Mouse (Mus musculus) left cerebral cortex, postnatal 36 days (tissue): ENCODE data around the gene Rab3gap2. TPM values are rescaled to one million over a fixed set of nuclear protein-coding genes. Genes with fewer than 3 reads are reported as not detected.

Source experiments
- DNase-seq, 2 experiments: peaks; one replicate each; pipeline ENCODE4 v3.0.0; 2021 to 2022; ENCODE audit warnings: low spot score in 2 of 2, mixed read lengths in 1 of 2
- intact Hi-C: fragments of 180-260 bp; cut with DNase I; formaldehyde crosslinking; loops from one replicate; pipeline ENCODE4 v1.15.1; 2025
- total RNA-seq, 2 experiments: library from RNA; stranded (reverse); gene quantifications; 2 replicates each; pipeline ENCODE4 v1.2.3; 2021

Gene Rab3gap2
- 10 to 100 TPM; 67.6 to 79.7 TPM for total RNA-seq

DNA sequence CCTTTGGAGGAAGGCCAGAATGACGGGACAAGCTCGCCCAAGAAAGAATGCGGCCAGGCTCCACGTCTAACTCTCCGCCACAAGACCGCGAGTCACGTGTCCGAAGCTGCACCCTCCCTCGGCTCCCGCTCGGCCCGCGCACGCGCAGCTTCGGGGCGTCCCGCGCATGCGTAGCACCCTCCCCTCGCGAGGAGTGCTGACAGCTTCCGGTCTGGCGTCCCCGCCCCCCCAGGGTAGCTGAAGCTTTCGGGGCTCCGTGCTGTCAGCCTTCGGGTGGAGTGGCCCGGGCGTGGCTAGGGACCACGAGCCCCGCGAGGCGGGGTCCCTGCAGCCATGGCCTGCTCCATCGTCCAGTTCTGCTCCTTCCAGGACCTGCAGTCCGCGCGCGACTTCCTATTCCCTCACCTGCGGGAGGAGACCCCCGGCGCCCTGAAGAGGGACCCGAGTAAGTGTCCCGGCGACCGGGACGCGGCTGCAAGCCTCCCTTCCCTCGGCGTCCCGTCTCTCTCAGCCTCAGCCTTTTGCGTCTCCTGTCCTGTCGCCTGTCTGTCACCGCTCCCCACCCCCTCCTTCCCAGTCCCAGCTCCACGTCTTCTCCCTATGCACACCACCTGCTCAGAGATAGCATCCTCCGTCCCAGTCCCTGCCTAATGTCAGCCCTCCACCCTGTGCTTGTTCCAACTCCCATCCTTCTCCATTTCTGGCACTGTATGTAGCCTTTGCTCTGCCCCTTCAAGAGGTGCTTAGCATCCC, at the start of gene Rab3gap2:
Gene Rab3gap2 (plus strand): TSS at position 209 of the 753 bp plus-strand sequence.
- intact Hi-C loops, result no loop called here
- DNase-seq, result peak; percentile 99 to 100

DNA sequence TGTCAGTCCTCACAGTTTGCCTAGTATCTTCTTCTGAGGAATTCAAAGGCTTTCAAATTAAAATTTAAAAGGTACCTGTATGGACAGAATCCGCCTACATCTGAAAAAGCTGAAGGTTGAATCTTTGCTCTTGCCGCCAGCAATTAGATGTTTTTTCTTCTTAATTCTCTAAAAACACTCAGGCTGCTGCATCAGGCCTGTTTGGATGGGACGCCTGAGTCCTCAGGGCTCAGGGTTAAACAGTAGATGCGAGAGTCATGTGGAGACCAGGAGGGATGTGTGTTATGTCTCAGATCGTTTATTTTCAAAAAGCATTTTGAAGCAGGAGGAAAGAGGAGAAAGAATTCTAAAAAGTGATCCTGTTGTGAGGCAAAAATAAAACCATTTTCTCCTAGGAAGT, 30.3 kb upstream of the Rab3gap2 start:
- intact Hi-C loops, result no loop called here
- DNase-seq, result no peak

DNA sequence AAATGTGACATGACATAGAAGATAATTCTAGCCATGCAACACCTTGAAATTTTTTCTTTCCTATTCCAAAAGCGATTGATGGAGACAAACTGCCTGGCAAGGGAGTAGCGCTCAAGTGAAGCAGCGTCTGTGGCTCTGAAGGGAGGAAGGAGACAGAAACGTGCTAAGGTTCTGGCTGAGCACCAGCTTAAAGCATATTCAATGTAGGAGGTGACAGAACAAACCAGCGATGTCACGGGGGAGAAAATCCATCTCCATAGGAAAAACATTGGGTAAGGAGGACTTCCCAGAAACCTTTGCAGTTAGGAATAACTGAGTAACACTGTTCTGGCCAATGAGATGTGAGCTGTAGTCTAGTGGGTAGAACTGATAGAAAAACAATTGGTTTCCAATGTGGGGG, 26.1 kb upstream of the Rab3gap2 start:
- intact Hi-C loops, result no loop called here
- DNase-seq, result peak; percentile 57 to 62

DNA sequence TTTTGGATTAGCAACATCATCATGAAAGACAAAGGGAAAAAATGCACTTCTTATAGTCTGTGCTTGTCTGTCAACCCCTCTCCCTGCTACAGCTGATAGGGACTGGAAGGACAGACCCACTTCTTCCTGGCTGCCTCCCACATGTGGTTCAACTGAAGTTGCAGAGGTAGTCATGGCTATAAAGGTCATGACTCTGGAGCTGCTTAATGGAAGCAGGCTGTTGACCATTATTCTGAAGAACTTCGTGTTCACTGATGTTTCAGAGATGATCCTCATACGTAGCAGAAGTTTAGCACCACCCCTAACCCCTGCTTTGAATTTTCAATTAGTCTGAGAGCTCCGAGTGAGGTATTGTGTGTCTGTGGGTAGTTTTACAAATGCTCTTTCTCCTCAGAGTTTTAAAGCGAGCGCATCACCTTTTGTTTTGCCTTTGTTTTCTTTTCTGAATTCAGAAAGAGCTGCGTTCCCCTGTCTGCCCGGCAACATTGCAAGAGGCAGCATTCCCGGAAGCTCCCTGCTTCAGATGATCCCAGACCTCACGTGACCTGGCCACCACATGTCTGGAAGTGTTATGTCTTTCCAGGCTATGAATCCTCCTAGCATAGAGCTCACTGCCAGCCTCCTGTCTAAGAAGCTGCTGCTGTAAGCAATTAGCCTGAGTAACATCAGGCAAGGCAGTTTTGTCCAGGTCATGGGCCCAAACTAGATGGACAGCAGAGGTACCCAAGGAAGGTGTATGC, 20.2 kb upstream of the Rab3gap2 start:
- intact Hi-C loops, result no loop called here
- DNase-seq, result no peak

DNA sequence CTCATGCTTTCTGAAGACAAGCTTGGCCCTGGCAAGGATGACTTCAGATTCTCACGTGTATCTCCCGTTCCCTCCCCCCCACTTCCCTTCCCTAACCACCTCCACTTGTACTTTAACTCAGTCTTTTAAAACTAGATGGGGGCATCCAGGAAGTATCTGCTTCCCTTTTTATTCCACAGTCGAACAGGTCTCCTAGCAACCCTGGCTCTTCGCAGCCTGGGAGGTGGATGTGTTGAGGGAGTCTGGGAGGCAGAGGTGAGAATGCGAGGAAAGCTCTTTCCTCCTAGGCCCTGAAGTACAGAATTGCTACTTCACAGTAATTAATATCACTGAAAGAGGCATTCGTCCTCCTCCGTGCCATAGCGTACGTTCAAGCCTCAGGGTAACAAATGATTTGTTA, 18.4 kb upstream of the Rab3gap2 start:
- peak; percentile 49 to 58 for DNase-seq
- intact Hi-C loops, result loop anchor here (1.0 to 5.0 kb wide), 2 partner anchors 36 to 188 kb away; partner anchors contain the start of gene Mark1

DNA sequence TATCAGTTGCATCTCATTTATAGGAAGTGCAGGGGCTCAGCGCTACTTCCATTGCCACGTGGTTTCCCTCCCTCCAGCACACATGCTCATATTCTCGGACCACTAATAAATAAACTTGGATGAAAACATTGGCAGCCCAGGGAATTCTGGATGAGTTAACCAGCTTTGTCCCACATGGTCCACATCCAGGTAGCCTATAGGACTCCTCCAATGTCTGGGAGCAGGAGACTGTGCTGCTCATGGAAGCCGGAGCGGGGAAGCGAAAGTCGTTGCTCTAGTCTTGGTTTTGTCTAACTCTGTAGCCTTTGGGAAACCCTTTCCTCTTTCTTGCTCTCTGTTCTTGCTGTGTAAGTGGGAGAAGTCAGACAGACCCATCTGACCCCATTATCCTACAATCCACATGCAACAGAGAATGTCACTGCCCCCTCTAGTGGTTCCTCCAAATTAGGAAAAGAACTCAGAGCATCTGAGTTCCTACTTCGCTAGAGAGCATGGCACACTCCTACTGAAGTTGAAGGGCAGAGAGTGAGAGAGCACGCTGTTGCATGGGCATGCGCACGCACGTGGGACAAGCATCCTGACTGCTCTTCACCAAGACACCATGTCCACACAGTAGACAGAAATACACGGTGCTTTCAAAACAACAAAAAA, 16.7 kb upstream of the Rab3gap2 start:
- intact Hi-C loops, result loop anchor here (5.0 kb wide), 1 partner anchor 190 kb away; the partner anchor contains the start of gene Mark1

DNA sequence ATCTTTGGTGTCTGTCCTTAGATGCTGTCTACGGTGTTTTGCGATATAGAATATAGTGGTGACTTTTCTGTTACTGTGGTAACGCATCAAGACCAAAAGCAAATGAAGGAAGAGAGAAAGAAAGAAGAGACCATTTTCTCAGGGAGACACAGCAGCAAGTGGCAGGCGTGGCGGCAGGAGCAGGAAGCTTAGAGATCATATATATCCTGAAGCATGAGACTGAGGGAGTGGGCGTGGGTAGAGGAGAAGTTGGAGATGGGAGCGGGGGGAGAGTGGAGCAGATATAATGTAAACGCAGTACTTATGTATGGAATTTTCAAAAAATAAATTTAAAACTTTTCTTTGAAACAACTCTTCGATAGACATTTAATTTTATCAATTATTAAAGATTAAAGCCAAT, 14.0 kb upstream of the Rab3gap2 start:
- intact Hi-C loops, result loop anchor here (5.0 to 10.0 kb wide), 5 partner anchors 193 to 365 kb away; partner anchors contain the start of gene Mark1
- DNase-seq, result no peak

More for the DNA sequence above, 16.7 kb upstream of the Rab3gap2 start:
- no peak for DNase-seq

DNA sequence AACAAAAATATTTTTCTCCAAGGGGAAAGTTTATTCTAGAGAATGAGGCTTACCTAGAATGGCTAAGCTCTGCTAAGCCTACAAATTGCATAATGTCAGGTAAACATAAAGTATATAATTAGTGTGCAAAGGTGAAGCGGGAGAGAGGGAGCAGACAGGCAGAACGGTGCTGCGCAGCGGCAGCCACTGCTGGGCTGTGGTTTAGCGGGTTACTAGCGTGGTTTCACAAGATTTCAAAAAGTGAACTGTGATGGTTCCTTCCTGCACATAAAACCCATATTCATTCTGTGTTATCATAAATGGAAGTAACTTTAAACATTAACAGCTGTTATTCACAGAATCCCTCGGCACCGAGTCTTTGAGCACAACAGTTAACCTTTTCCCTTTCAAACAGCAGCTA, 11.8 kb upstream of the Rab3gap2 start:
- no peak for DNase-seq
- intact Hi-C loops, result loop anchor here (5.0 to 10.0 kb wide), 4 partner anchors 225 to 367 kb away; no protein-coding TSS in a partner anchor

DNA sequence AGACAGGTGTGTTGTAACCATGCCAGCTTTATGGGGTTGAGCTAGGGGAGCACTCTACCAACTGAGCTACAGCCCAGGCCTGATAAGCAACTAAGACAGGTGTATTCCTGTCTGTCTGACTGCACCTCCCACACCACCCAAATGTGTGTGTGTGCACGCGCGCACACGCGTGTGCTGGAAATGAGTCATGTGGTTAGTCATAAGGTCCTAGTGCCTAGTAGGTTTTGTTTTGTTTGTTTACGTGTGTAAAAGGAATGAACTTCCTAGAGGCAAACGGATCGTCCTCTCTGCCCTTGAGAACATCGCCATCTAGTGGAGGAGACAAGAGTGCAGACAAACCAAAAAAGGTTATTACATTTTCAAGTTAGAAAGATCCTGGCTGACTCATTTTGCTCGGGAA, 10.4 kb upstream of the Rab3gap2 start:
- no peak for DNase-seq
- intact Hi-C loops, result loop anchor here (5.0 to 10.0 kb wide), 4 partner anchors 226 to 369 kb away; no protein-coding TSS in a partner anchor

DNA sequence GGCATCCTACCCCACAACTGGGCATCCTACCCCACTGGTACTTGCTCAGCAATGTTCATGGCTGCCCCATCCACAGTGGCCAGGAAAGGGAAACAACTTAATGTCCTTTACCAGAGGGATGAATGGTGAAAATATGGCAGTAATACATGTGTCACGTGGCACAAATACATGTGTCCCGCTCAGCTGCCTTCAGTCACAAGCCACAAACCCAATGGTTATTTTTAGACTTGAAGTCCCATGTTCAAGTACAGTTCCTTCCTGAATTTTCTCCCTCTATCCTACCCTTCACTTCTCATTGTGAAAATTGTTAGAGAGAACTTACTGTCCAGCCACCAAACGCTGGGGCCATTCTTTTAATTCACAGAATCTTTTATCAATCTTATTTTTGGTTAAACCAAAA, 7.6 kb upstream of the Rab3gap2 start:
- no peak for DNase-seq
- intact Hi-C loops, result loop anchor here (10.0 kb wide), 1 partner anchor 372 kb away; no protein-coding TSS in a partner anchor

DNA sequence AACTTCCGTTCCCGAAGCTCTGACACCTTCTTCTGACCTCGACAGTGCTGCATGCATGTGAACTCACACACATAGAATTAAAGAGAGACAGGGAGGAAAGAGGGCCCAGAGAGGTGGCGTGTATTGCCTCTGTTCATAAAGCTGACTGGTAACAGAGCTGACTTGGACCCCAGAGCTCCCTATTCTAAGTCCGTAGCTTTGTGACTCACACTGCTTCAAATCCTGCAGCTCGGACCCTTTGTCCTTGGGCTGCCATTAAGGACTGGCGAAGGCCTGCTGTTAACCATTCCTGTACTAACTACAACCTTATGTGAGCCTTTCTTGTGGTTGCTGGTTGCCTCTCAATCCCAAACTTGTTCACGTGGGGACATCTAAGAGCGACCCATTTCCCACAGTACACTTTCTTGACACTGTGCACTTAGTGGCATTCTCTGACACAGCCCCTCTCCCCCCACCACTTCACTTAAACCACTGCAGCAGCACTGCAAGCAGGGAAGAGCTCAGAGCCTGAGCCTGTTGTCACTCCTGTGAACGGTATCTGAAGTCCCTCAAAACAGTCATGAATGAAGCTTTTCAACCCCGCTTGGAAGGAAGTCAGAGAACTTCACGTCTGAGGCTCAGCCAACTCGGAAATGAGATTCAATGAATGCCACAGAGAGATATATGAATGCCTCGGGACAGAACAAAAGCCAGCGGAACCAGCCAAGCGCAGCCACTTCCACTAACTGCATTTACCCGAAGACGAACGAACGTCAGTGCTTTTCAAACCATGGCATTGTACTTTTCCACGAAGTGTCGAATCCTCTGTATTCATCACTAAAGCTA, 3.1 kb upstream of the Rab3gap2 start:
- DNase-seq, result no peak
- intact Hi-C loops, result no loop called here

DNA sequence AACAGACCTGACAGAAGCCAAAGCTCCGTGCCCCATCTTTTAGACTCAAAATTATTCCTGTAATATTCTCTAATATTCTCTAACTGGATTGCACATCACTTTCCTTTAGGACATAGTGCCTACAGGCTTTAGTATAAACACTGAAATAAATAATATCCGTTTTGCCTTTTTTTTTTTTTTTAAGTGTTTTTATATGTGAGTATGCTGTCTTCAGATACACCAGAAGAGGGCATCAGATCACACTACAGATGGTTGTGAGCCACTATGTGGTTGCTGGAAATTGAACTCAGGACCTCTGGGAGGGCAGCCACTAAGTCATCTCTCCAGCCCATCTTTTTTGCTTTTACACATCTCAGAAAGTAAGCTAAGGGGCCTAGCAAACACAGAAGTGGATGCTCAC, 1.9 kb upstream of the Rab3gap2 start:
- DNase-seq, result no peak
- intact Hi-C loops, result no loop called here

DNA sequence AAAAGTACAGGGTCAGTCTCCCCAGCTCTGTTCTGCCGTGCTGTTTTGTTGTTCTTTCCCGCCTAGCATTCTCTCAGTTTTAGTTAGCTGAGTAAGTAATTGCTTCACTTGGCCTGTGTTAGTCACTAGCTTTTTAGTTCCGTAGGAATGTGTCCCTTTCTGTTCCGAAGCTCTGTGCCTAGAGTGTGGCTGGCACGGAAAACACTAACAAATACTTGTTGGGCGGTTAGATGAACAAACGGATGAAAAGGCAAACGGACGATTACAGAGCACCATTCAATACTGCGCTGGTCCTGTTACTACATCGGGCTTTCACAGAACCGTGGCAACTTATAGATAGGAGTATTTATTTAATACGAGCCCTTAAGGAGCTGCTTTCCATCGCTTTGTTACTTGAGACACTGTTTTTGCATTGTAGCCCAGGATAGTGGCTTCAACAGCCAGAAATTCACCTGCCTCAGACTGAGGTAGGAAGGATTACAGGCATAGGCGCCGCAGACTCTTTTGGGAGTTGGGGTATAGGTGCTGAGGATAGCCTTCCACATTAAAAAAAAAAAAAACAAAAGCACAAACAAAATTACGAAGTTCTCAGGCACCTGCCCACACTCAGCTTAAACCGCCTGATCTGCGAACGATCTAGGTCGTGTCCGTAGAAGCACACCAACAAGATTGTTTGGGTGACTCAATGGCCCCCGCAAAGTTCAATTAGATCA, 565 bp upstream of the Rab3gap2 start:
- intact Hi-C loops, result no loop called here
- DNase-seq, result no peak

DNA sequence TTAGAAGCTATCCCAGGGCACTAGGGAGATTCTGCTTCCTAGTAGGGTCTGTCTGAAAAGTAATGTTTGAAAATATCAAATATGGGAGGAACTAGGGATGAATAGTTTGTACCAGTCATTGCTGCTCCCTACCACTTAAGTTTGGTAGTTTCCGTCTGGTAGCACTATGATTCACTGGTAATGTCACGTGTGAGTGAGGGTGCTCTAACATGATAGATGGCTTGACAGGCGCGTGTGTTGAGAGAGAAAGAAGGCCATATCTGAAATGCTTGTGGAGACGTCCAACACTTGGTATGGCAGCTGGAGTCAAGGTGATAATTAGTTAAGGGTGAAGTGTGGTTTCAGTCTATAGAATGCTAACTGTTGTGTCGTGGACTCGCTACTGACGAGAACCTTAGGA, 1.2 kb downstream of the Rab3gap2 start:
- DNase-seq, result no peak
- intact Hi-C loops, result no loop called here

DNA sequence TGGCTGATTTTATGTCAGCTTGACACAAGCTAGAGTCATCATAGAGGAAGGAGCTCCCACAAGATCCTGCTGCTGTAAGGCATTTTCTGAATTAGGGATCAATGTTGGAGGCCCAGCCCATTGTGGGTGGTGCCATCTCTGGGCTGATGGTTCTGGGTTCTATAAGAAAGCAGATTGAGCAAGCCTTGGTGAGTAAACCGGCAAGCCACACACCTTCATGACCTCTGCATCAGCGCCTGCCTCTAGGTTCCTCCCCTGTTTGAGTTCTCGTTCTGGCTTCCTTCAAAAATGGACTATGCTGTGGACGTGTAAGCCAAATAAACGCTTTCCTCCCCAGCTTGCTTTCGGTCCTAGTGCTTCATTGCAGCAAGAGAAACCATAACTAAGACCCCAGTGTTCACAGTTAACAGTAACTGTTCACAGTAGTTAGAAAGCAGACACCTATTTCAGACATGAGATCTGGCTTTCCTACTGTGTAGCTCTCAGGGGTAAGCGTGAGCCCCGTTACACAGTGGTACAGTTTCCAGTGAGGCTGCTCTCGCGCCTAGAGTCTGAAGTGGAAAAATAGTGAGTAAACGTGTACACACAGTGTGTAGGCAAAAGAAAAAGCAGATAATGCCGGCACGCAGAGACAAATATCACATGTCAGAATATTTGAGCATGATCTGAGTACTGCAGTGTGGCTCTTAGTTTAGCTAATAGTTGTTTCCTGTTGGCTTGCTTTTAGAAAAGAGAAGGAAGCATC, 4.1 kb downstream of the Rab3gap2 start:
- intact Hi-C loops, result no loop called here

DNA sequence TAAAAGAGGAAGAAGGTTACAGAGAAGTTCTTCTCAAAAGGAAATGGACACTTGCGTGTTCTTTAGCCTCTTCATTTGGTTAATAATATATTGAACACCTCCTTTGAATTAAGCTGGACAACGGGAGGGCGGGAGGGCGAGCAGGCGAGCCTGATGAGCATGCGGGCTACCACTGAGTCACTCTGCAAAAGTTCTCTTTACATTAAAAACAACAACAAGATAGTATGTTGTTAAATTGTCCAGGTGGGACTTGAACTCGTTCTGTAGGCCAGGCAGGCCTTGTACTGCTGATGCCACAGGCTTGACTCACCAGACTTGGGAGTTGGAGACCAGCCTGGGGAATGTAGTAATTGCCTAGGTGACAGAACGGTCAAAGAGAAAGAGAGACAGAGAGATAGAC, 4.8 kb downstream of the Rab3gap2 start:
- no peak for DNase-seq
- intact Hi-C loops, result no loop called here

More for the DNA sequence above, 4.1 kb downstream of the Rab3gap2 start:
- DNase-seq, result no peak

DNA sequence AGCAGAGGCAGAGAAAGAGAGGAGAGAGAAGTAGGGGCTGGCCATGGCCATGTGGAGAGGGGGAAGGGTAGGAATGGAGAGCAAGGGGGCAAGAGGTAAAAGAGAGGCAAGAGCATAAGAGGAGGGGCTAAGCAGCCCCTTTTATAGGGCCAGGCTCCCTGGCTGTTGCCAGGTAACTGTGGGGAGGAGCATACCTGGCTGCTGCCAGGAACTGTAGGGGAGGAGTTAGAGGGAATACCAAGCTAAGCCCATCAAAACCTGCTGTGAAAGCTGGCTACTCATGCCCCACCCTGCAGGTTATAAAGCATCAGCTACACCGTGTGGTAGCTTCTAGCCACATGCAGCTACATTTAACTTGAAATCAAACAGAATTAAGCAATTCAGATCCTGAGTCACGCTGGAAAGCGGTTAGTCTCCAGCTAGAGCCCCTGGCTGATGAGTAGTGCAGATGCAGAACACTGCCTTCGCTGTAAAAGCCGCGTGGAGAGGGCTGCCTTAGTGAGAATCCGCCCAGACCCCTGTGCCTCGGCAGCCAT, 5.8 kb downstream of the Rab3gap2 start:
- DNase-seq, result no peak
- intact Hi-C loops, result no loop called here

DNA sequence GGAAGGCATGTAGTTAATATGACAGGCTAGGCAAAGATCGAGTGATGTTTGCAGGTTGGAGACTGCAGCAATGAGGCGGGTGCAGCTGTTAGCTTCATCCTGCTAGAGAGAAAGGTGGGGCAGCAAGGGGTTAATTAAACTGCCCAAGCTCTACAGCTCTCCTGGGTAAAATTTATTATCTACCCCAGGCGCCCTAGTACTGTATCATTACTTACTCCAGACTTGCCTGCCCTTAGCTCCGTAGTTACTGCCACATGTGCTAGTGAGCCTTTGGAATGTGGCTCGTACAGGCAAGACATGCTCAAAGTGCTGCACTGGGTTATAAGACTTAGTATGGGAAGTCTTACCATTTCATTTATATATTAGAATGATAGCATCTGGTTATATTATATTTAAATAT, 12.4 kb downstream of the Rab3gap2 start:
- DNase-seq, result no peak
- intact Hi-C loops, result no loop called here
